Mouse (Mus musculus) heart, postnatal 14 days (tissue): Measurements from ENCODE around the gene Gramd1a. TPM values are rescaled to one million over a fixed set of nuclear protein-coding genes. Genes with fewer than 3 reads are reported as not detected.
A peak's percentile ranks its signal among the peaks of the same experiment; 100 is the strongest.

Experiments used
- DNase-seq, 2 experiments: peaks; one replicate each; pipeline ENCODE4 v3.0.0; 2021 to 2022
- intact Hi-C: fragments of 180-260 bp; cut with DNase I; formaldehyde crosslinking; loops from one replicate; pipeline ENCODE4 v1.15.1; 2025
- long read RNA-seq, 2 experiments: library from polyadenylated mRNA; stranded (forward); transcript quantifications; one replicate each; pipeline ENCODE4 v2.0.0; 2021
- total RNA-seq, 2 experiments: library from RNA; stranded (reverse); gene quantifications; 2 replicates each; pipeline ENCODE4 v1.2.3; 2021

The Gramd1a gene
- total RNA-seq = 10 to 100 TPM; 30.3 to 34.1 TPM
- long read RNA-seq, experiment 1, partial matches to known transcripts = 15 of 64 reads
- long read RNA-seq, experiment 1, other reads (novel, unspliced or antisense) = 49 of 64 reads
- long read RNA-seq, experiment 2, partial matches to known transcripts = 6 of 41 reads
- long read RNA-seq, experiment 2, other reads (novel, unspliced or antisense) = 34 of 41 reads

- intact Hi-C loops = no loop called here
- DNase-seq = peak in 1 of 2 experiments; percentile 40
Measured at GRCm38 (mm10) chr7:31155296-31156033, at the start of gene Gramd1a. Gramd1a (minus strand) TSS chr7:31155896.

GRCm38 (mm10) chr7:31195591-31196307 lies 40.1 kb upstream of the Gramd1a start:
- intact Hi-C loops = no loop called here
- no peak for DNase-seq

- DNase-seq = peak in 1 of 2 experiments; percentile 31
- intact Hi-C loops = no loop called here
Measured at GRCm38 (mm10) chr7:31184711-31185110, 29.0 kb upstream of the Gramd1a start.

DNA sequence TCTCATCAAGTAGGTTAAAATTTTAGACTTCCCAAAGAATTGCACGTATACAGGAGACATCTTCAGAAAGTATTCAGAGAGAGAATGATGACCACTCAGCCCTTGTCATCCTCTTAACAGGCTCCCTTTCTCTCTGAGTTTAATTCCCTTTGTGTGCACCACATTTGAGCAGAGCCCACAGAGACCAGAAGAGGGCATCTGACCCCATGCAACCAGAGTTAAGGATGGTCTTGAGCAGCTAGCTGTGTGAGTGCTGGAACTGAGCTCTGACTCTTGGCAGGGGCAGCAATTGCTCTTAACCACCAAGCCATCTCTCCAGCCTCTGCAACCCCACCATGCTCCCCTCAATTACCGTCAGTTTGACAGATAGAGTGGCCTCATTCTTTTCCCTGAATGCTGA lies 27.2 kb upstream of the Gramd1a start:
- intact Hi-C loops = no loop called here
- DNase-seq = no peak

- intact Hi-C loops = loop anchor here (2.0 kb wide), 1 partner anchor 72 kb away; no protein-coding TSS in a partner anchor
- DNase-seq = peak; percentile 73 to 86
Measured at GRCm38 (mm10) chr7:31176886-31177763, 21.4 kb upstream of the Gramd1a start.

- intact Hi-C loops = no loop called here
- no peak for DNase-seq
Measured at GRCm38 (mm10) chr7:31175096-31175495, 19.4 kb upstream of the Gramd1a start.

- DNase-seq = no peak
- intact Hi-C loops = loop anchor here (5.0 kb wide), 1 partner anchor 117 kb away; the partner anchor contains the start of genes Fxyd1 and Lgi4
Measured at GRCm38 (mm10) chr7:31174466-31174865, 18.8 kb upstream of the Gramd1a start.

DNA sequence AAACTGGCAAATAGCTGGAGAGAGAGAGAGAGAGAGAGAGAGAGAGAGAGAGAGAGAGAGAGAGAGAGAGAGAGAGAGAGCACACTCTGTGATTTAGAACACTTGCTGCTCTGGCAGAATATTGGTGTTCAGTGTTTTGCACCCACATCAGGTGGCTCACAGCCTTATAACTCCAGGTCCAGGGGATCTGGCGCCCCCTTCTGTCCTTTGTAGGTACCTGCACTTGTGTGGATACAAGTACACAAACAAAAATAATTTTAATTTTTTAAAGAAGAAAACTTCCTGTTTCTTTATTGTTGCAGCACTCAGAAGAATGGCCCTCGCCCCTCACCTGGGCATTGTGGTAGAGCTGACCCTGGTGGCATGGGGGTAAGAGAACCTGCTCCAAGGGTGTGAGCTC lies 16.5 kb upstream of the Gramd1a start:
- peak; percentile 46 to 64 for DNase-seq
- intact Hi-C loops = loop anchor here (1.0 to 5.0 kb wide), 2 partner anchors 32 to 115 kb away; partner anchors contain the start of genes Fxyd1 and Lgi4

GRCm38 (mm10) chr7:31170520-31170919 lies 14.8 kb upstream of the Gramd1a start:
- DNase-seq = no peak
- intact Hi-C loops = loop anchor here (5.0 kb wide), 1 partner anchor 113 kb away; the partner anchor contains the start of genes Fxyd1 and Lgi4

DNA sequence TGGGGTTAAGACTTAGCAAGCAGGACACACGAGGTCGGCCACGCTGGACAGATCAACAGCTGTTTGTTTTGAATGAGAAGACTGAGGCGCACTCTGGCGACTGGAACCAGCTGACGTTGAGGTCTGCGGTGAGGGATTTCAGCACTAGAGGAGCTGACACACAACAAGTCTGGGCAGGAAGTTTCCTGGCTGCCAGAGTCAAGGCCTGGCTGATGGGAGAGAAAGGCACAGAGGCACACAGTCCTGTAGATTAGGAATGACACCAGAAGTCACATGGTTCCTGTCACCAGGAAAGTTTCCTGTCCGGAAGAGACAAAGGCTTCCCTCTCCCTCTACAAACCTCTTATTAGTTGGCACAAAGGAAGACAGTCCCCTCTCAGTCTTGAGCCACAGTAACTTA lies 12.7 kb upstream of the Gramd1a start:
- peak; percentile 37 to 43 for DNase-seq
- intact Hi-C loops = no loop called here

GRCm38 (mm10) chr7:31164748-31165147 lies 9.1 kb upstream of the Gramd1a start:
- DNase-seq = no peak
- intact Hi-C loops = no loop called here

DNA sequence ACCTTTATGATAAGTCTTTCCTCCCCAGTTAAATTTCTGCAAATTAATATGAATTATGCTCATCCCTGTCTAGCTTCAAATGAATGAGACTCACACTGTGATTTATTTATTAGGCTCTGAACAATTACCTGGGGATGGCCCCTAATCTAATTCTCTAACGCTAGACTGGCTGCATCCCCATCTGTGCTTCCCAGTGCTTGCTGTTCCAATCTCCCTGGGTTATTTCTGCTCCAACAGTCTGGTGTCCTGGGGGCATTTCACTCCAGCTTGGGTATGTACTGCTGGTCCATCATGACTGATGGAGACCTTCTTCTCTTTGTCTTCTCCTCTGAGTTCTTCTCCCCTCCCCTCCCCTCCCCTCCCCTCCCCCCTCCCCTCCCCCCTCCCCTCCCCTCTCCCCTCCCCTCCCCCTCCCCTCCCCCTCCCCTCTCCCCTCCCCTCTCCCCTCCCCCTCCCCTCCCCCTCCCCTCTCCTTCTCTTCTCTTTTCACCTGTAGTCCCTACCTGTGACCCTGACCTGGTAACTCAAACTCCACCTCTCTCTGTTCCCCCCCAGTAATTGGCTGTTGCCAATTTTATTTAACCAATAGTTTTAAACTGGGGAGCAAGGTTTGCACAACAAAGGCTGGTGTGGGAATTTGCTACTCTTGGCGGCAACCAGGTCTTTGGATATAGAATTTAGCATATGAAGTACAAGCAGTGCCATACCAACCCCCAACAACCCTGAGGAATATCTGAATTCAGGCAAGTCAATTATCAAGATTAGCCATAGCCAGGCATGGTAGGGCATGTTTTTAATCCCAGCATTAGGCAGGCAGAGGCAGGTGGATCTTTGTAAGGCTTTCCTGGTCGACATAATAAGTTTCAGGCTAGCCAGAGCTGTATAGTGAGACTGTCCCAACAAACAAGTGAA lies 8.2 kb upstream of the Gramd1a start:
- intact Hi-C loops = no loop called here
- DNase-seq = no peak

DNA sequence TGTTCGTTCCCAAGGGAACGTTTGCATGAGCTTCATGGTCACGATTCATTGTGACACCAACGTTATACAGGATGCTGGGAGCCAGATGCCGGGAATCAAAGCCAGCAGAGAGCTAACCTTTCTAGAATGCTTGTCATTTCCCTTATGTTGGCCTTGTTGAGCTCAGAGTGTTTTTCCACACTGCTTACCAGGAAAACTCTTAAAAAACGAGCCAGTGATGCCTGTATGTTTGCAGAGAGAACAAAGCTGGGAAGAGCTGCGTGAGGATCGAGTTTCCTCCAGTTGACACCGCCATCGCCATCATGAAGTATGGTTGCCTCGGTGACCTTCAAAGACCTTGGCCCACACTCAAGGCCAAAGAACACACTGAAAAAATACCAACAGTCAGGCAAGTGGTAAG lies 6.6 kb upstream of the Gramd1a start:
- intact Hi-C loops = no loop called here

GRCm38 (mm10) chr7:31161831-31162230 lies 6.1 kb upstream of the Gramd1a start:
- DNase-seq = no peak
- intact Hi-C loops = no loop called here

More for the DNA sequence above, 6.6 kb upstream of the Gramd1a start:
- no peak for DNase-seq

GRCm38 (mm10) chr7:31161246-31161645 lies 5.5 kb upstream of the Gramd1a start:
- intact Hi-C loops = no loop called here
- DNase-seq = no peak

GRCm38 (mm10) chr7:31160763-31161162 lies 5.1 kb upstream of the Gramd1a start:
- DNase-seq = no peak
- intact Hi-C loops = no loop called here

GRCm38 (mm10) chr7:31156034-31156928 lies 585 bp upstream of the Gramd1a start:
- intact Hi-C loops = no loop called here
- DNase-seq = no peak
